Mouse (Mus musculus) brain, embryonic 14.5 days (tissue): ENCODE results near the gene Hdac11. TPM values are rescaled to one million over a fixed set of nuclear protein-coding genes. Genes with fewer than 3 reads are reported as not detected.

ENCODE experiments used
- DNase-seq: peaks from one replicate; pipeline ENCODE4 v3.0.0-alpha.2; 2011; ENCODE audit warnings: low read depth
- CTCF ChIP-seq: fragments of 200-500 bp; IDR thresholded peaks from 2 replicates; pipeline ENCODE4 v1.5.1; 2012; ENCODE audit warnings: inconsistent platforms, mild to moderate bottlenecking, moderate library complexity, borderline replicate concordance; ENCODE audit not compliant: insufficient read depth, insufficient read length; ENCODE audit errors: extremely low read depth
- POLR2A ChIP-seq: fragments of 200-500 bp; IDR thresholded peaks from 2 replicates; pipeline ENCODE4 v1.6.1; 2012; ENCODE audit warnings: mild to moderate bottlenecking, inconsistent platforms, borderline replicate concordance; ENCODE audit not compliant: poor library complexity, insufficient read depth, insufficient read length, severe bottlenecking; ENCODE audit errors: extremely low read depth
- polyA plus RNA-seq: library from polyadenylated mRNA; depleted of rRNA; stranded (reverse); fragments of >200 nt; gene quantifications from 2 replicates; pipeline ENCODE4 v1.2.3, GENCODE M21; 2012; rRNA removed

Gene Hdac11
- polyA plus RNA-seq, 1 experiment: 76.6 TPM

GRCm38 (mm10) chr6:91218445-91218844 lies 62.0 kb downstream of the Hdac11 start:
- peak; percentile 18 for DNase-seq
- TF ChIP-seq POLR2A (no peak), CTCF (no peak)

- TF ChIP-seq POLR2A: no peak
- TF ChIP-seq CTCF: no peak
- no peak for DNase-seq
Observed at GRCm38 (mm10) chr6:91218871-91219270, 62.4 kb downstream of the Hdac11 start.

GRCm38 (mm10) chr6:91220062-91220461 lies 63.6 kb downstream of the Hdac11 start:
- no peak for TF ChIP-seq POLR2A
- peak; percentile 68 for DNase-seq

GRCm38 (mm10) chr6:91221094-91221493 lies 64.6 kb downstream of the Hdac11 start:
- TF ChIP-seq CTCF: no peak
- TF ChIP-seq POLR2A: no peak
- DNase-seq: no peak

GRCm38 (mm10) chr6:91222694-91223346 lies 66.4 kb downstream of the Hdac11 start:
- no peak for TF ChIP-seq POLR2A
- TF ChIP-seq CTCF: no peak
- no peak for DNase-seq

Other genes starting within 250 kb of the Hdac11 start
- 55.5 and 91.1 TPM in 2 replicates for gene Iqsec1, start 168.0 kb upstream of the Hdac11 start, polyA plus RNA-seq
- 21.7 and 43.2 TPM in 2 replicates for gene Nup210, start 39.8 kb upstream of the Hdac11 start, polyA plus RNA-seq
- 24.7 and 40.5 TPM in 2 replicates for gene Fbln2, start 55.8 kb downstream of the Hdac11 start, polyA plus RNA-seq